Mouse (Mus musculus) E14TG2a.4 (cell line): ENCODE data around the gene Pacsin1.

Source experiments
- CTCF ChIP-seq: conservative IDR thresholded peaks from 2 replicates; pipeline ENCODE4 v1.5.1; 2014; ENCODE audit warnings: low read length
- NANOG ChIP-seq: IDR thresholded peaks from 2 replicates; pipeline ENCODE4 v1.6.1; 2014; ENCODE audit warnings: borderline replicate concordance, low read length, mixed read lengths

GRCm38 (mm10) chr17:27732694-27733093, 77.4 kb downstream of the Pacsin1 start:
- TF ChIP-seq CTCF = no peak
- no peak for TF ChIP-seq NANOG
